Mouse (Mus musculus) naive thymus-derived CD4-positive, alpha-beta T cell, adult 5 months (primary cell): Measurements from ENCODE around the gene Rspo3. TPM values are rescaled to one million over a fixed set of nuclear protein-coding genes. Genes with fewer than 3 reads are reported as not detected.

Experiments
- polyA plus RNA-seq: library from polyadenylated mRNA; unstranded; fragments of 100-300 nt; shearing (Covaris generic); gene quantifications from one replicate; pipeline ENCODE4 v1.2.1, GENCODE M21; 2017

The Rspo3 gene
- polyA plus RNA-seq, result not detected

DNA sequence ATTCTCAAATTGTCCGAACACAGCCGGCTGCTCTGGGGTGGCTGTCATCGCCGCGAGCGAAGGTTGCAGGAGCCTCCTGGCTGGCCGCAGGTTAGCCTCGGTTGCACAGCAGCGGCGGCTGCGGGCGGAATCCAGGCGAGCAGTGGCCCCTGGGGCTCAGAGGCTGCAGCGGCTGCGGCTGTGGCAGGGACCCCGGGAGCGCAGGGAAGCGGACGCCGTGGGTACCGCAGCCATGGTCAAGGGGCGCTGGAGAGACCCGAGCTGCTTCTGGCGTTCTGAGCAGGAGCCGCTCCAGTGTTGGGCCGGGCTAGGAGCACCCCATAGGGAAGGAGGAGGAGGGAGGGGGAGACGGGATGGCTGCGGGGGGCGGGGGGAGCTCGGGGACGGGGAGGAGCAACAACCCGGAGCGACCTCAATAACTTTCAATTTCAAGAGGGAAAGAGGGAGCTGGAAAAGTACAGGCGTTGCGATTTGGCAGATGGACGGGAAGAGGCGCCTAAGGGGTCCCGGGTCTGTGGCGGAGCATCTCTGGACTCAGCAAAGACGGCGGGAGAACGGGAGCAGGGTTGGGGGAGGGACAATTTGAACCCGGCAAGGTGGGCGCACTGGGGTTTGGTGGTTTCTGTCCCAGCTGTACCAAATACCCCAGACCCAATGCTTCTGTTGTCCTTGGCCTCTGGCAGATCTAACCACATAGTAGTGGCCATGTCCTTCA is at the start of gene Rspo3:
Rspo3 (minus strand) TSS at position 322 of the 715 bp plus-strand sequence.

Other genes with a start within 250 kb of the Rspo3 start
- 9.6 TPM for gene Echdc1, start 222.7 kb downstream of the Rspo3 start, polyA plus RNA-seq
- 131 TPM for gene Rnf146, start 173.4 kb downstream of the Rspo3 start, polyA plus RNA-seq